Mouse (Mus musculus) layer of hippocampus, adult 2 months (tissue): Measurements from ENCODE around the gene Golga5. TPM values are rescaled to one million over a fixed set of nuclear protein-coding genes. Genes with fewer than 3 reads are reported as not detected.
"Not testable (repeated sequence)": the region's sequence is repeated elsewhere in the genome, so short reads cannot be mapped to it uniquely, and the experiment has no call there.

Experiments
- DNase-seq, 2 experiments: peaks; one replicate each; pipeline ENCODE4 v3.0.0; 2022; ENCODE audit warnings: low spot score in 2 of 2
- H3K27ac ChIP-seq: fragments of 200-600 bp; 2 replicates; pipeline ENCODE4 v1.8.1; 2022
- H3K4me3 ChIP-seq: fragments of 200-600 bp; 2 replicates; pipeline ENCODE4 v1.8.1; 2022; ENCODE audit warnings: mild to moderate bottlenecking
- CTCF ChIP-seq: fragments of 200-600 bp; conservative IDR thresholded peaks from 2 replicates; pipeline ENCODE4 v1.8.1; 2022; ENCODE audit warnings: antibody characterized with exemption, mild to moderate bottlenecking, moderate library complexity
- total RNA-seq, 2 experiments: library from RNA; stranded (reverse); gene quantifications; 2 replicates each; pipeline ENCODE4 v1.2.3; 2021

Golga5 gene
- total RNA-seq, 2 experiments from 2014 or later = 24.6 to 26.3 TPM

DNA sequence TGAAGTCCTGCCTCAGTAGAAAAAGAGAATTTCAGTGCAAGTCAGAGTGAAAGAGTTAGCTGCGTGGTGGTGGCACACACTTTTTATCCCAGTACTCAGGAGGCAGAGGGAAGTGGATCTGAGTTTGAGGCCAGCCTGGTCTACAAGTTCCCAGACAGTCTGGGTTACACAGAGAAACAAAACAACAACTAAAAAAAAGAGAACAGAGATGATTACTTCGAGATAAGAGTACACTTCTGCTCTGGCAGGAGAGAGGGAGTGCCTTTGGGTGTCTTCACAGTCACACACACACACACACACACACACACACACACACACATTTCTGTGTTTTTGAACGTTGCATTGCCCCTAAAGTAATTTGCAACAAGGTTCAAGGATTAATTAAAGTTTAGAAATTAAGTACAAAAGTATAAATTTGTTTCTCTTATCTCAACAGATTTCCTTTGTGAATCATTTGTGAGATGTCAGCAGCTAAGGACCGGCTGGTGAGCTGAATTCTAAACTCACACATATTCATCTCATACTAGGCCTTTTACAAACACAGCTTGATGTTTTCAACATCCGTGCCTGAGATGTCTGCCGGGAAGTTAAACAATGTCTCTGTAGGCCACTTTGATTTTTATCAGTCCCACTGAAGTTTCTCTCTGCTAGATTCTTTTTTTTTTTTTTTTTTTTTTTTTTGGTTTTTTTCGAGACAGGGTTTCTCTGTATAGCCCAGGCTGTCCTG, 12.3 kb upstream of the Golga5 start:
- Histone ChIP-seq H3K27ac (peak overlapping the region; percentile 43; the same call in 1 of the 2 replicates), H3K4me3 (no peak overlapping the region)
- TF ChIP-seq CTCF = no peak
- DNase-seq = no peak

DNA sequence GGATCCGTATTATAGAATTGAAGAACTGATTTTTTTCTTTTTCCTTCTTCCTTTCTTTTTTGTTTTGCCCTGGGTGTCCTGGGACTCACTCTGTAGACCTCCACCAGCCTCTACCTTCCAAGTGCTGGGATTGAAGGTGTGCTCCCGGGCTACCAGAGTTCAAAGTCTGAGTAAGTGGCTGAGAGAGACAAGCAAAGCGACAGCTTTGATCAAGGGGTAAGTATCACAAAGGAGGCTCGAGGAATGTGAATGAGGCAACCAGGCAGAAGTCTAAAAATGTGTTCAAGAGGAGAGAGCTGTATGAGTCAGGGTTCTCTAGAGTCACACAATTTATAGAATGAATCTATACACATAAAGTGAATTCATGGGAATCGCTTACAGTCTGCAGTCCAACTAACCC, 8.9 kb upstream of the Golga5 start:
- Histone ChIP-seq H3K4me3 (no peak overlapping the region), H3K27ac (no peak overlapping the region)
- no peak for DNase-seq
- TF ChIP-seq CTCF = no peak

DNA sequence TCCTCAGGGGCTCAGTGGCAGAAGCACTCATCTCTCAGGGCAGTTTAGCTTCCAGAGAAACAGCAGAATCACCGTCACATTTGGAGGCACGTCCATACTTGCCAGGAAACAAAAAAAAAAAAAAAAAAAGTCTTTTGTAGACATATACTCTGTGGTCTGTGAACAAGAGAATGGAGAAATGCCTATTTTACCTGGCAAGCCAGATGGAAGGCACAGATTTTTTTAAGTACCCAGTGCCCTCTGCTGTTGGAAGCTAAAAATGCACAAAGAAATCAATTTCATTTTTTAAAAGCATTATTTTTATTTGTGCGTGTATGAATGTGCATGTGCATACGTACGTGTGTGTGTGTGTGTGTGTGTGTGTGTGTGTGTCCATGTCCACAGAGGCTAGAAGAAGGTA, 7.8 kb upstream of the Golga5 start:
- Histone ChIP-seq H3K4me3 (no peak overlapping the region), H3K27ac (no peak overlapping the region)
- DNase-seq = peak in 1 of 2 experiments; percentile 29
- peak; percentile 79 for TF ChIP-seq CTCF

DNA sequence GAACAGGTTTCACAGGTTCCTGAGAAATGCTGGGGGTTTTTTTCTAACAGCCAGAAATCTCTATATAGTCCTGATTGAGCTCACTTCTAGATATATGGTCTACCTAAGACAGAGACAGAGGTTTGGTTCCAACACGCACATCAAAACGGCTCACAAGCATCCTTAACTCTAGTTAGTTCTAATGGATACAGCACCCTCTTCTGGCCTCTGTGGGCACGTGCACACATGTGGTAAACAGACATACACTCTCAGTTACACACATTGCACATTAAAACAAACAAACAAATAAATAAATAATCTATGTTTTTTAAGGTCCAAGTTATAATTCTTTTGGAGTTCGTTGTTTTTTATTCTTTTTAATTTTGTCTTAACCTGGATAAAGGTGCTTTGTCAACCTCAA, 4.3 kb upstream of the Golga5 start:
- no peak for DNase-seq
- no peak overlapping the region for H3K4me3 ChIP-seq
- no peak overlapping the region for H3K27ac ChIP-seq
- TF ChIP-seq CTCF = peak; percentile 59

DNA sequence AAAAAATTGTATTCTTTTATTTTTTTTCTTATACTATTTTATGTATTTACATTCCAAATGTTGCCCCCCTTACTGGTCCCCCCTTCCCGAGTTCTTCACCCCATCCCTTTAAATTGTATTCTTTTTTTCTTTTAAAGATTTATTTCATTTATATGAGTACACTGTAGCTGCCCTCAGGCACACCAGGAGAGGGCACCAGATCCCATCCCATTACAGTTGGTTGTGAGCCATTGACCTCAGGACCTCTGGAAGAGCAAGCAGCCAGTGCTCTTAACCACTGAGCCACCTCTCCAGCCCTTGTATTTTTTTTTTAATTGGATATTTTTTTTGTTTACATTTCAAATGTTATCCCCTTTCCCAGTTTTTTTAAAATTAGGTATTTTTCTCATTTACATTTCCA, 799 bp upstream of the Golga5 start:
- DNase-seq = no peak
- H3K27ac ChIP-seq = no peak overlapping the region
- no peak overlapping the region for H3K4me3 ChIP-seq
- peak; percentile 58 for TF ChIP-seq CTCF

DNA sequence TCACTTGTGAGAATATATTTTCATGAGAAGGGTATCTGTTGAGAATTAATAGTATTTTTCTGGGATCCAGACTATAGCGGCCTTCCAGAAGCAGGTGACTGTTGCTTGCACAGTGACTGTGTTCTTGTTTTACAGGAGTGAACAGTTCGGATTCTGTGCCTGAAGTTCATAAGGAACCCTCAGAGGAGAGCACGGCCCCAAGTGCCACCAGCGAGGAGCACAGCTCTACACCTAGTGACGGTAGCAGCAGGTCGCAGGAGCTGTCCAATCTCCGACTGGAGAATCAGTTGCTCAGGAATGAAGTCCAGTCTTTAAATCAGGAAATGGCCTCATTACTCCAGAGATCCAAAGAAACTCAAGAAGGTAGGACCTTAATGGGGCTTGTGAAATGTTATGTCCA, 5.5 kb downstream of the Golga5 start:
- Histone ChIP-seq H3K27ac (no peak overlapping the region), H3K4me3 (no peak overlapping the region)
- TF ChIP-seq CTCF = no peak
- DNase-seq = no peak

DNA sequence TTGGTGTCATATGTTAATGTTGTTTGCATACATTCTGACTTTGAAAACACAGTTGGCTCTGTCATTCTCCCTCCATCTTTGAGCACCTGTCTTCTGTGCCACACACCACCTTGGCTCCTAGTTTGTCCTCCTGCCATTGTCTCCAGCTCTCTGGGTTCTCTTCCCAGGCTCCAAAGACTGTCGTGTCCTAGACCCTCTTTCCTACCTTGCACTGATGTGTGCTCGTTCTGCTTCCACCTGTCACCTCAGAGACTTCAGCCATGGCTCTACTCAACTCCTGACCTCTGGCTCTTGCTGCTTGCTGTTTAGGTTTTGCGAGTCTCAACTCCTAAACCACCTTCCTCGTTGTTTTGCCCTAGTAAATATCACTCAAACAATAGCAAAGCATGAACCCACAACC, 11.5 kb downstream of the Golga5 start:
- no peak for TF ChIP-seq CTCF
- H3K4me3 ChIP-seq = no peak overlapping the region
- no peak overlapping the region for H3K27ac ChIP-seq
- DNase-seq = no peak

DNA sequence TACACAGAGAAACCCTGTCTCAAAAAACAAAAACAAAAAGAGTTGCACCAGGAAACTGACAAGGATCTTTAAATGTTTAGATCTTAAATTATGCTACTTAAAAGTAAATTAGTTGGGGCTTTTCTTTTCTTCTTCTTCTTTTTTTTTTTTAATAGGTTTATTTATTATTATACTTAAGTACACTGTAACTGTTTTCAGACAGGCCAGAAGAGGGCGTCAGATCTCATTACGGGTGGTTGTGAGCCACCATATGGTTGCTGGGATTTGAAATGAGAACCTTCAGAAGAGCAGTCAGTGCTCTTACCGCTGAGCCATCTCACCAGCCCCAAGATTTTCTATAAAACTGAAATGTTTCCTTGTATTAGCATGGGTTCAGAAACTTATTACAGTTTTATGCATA, 16.0 kb downstream of the Golga5 start:
- Histone ChIP-seq H3K27ac (no peak overlapping the region), H3K4me3 (no peak overlapping the region)
- no peak for DNase-seq
- TF ChIP-seq CTCF = peak; percentile 55

DNA sequence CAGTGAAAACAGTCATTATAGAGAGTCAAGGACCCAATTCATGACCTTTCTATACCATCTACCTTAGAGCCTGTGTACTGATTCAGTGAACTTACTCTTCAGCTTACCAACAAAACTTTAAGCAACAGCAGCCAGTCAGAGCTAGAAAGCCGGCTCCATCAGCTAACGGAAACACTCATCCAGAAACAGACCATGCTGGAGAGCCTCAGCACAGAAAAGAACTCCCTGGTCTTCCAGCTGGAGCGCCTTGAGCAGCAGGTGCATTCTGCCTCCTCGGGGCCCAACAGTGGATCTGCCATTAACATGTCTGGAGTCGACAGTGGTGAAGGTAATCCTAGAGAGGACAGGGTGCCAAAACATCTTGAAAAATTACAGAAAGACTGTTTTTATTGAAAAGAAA, 23.0 kb downstream of the Golga5 start:
- Histone ChIP-seq H3K4me3 (no peak overlapping the region), H3K27ac (no peak overlapping the region)
- no peak for TF ChIP-seq CTCF
- DNase-seq = no peak

DNA sequence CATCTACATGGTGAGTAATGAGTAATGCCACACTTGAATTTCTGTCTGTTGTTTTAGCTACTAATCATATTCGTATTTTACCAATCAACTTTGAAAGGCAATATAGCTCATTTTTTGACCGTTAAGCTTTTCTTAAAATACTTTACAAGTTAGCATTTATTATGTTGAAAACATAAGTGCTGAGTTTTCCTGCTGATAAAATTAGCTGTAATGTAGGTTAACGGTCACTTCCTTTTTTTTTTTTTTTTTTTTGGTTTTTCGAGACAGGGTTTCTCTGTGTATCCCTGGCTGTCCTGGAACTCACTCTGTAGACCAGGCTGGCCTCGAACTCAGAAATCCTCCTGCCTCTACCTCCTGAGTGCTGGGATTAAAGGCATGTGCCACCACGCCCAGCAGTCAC, 26.8 kb downstream of the Golga5 start:
- not testable (repeated sequence) for H3K27ac ChIP-seq, H3K4me3 ChIP-seq, DNase-seq

DNA sequence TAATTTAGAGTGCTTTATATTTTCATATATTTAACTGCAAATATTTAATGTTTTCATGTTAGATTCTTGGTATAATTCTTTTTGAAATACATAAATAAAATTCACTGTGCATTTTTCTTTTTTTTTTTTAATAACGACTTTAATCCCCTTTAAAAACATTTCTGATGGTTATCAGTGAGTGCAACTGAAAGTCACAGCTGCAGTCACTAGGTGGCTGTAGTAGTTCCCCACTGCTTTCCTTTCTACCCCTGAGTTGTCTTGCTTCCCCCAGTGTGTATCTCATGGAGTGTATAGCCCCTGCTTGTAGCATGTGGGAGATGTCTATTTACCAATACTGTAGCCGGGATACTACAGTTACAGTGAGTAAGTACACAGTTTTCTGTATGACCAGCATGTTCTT, 29.0 kb downstream of the Golga5 start:
- TF ChIP-seq CTCF = peak; percentile 66
- Histone ChIP-seq H3K27ac (no peak overlapping the region), H3K4me3 (no peak overlapping the region)
- no peak for DNase-seq

DNA sequence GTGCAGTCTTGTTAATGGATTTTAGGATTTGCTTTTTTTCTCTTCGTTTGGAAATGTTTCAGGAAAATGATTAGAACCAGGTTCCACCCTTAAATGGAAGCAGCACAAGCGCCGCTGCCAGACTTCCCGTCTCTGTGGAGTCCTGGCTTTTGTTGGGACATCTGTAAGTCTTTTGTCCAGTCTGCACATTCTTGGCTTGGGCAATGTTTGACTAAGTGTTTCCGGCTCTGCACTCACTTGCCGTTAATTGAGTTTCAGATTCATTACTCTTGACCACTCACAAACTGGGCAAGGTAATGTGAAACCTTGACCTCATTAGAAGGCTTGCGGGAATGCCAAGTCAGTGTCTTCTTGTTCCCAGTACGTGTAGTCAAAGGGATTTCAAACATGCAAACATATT, 29.8 kb downstream of the Golga5 start:
- H3K27ac ChIP-seq = no peak overlapping the region
- TF ChIP-seq CTCF = no peak
- no peak for DNase-seq
- no peak overlapping the region for H3K4me3 ChIP-seq

DNA sequence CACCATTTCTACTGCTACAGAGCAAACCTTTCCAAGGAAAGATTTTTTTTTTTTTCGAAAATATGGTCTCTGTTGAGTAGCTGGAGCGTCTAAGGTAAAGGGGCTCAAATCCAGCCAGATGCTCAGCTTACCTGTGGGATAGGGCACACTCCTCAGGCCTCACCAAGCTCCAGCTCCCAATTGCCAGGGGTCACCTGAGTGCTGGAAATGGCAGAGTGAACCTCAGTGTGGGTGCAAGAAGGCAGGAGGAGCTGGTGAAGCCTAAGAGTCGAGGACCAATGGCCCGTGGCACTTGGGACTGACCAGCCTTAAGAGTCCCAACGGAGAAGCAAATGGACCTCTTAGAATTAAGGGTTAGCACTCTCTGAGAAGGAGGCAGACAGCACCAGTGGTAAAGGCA, 30.3 kb downstream of the Golga5 start:
- no peak for TF ChIP-seq CTCF
- H3K4me3 ChIP-seq = no peak overlapping the region
- no peak overlapping the region for H3K27ac ChIP-seq
- DNase-seq = no peak

DNA sequence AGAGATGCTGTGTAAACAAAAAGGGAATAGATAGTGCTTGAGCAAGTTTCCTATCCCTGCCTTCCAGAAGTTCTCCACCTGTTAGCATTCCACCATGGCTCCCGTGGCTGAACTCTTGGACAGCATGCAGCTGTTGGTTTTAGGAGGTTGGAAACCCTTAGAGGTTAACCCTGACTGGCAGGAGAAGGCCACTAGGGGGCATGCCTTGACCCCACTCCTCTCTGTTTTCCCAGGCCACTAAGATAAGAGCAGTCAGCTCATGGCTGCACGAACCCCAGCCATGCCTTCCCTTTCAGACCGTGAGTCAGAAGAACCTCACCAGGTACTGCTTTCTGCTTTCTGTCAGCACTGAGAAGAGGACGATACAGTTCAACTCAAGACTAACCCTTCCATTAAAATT, 30.8 kb downstream of the Golga5 start:
- H3K4me3 ChIP-seq = no peak overlapping the region
- DNase-seq = no peak
- no peak overlapping the region for H3K27ac ChIP-seq
- TF ChIP-seq CTCF = peak; percentile 61

DNA sequence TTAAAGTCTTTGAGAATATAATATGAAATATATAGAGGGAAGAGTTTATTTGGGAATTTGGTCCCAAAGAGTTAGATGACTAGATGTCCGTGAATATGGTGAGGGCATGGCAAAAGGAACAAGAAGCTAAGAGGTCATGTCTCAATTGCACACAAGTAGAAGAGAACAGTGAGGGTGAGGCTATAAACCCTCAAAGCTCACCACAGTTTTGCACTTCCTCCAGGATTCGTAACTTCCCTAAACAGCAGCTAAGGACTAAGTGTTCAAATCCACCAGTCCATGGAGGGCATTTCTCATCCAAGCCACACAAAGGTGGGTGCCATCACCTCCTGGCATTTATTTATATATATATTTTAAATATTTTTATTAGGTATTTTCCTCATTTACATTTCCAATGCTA, 32.1 kb downstream of the Golga5 start:
- Histone ChIP-seq H3K4me3 (no peak overlapping the region), H3K27ac (no peak overlapping the region)
- TF ChIP-seq CTCF = no peak
- DNase-seq = no peak
